Mouse (Mus musculus): ENCODE data around the gene Catsperb.
"Not testable (repeated sequence)": the region's sequence is repeated elsewhere in the genome, so short reads cannot be mapped to it uniquely, and the experiment has no call there.

The Catsperb gene

GRCm38 (mm10) chr12:101404353-101404752, at the start of gene Catsperb:
Gene Catsperb, plus strand, starts transcription at chr12:101404653.
- not testable (repeated sequence) for DNase-seq

- DNase-seq: not testable (repeated sequence)
Measured at GRCm38 (mm10) chr12:101361468-101361867, 43.0 kb upstream of the Catsperb start.

GRCm38 (mm10) chr12:101381460-101381859, 23.0 kb upstream of the Catsperb start:
- DNase-seq: not testable (repeated sequence)

GRCm38 (mm10) chr12:101426131-101426530, 21.7 kb downstream of the Catsperb start:
- DNase-seq: no peak

- no peak for DNase-seq
Measured at GRCm38 (mm10) chr12:101462051-101462450, 57.6 kb downstream of the Catsperb start.

GRCm38 (mm10) chr12:101483571-101483970, 79.1 kb downstream of the Catsperb start:
- no peak for DNase-seq

GRCm38 (mm10) chr12:101511326-101511725, 106.9 kb downstream of the Catsperb start:
- not testable (repeated sequence) for DNase-seq

GRCm38 (mm10) chr12:101606622-101607021, 202.2 kb downstream of the Catsperb start:
- not testable (repeated sequence) for DNase-seq

- DNase-seq: no peak
Measured at GRCm38 (mm10) chr12:101633137-101633536, 228.7 kb downstream of the Catsperb start.

GRCm38 (mm10) chr12:101667502-101667901, 263.0 kb downstream of the Catsperb start:
- DNase-seq: no peak

Data from cerebellum, postnatal 25 days (tissue).